Comparison of ENCODE assay signal across 26 mouse cellular contexts in the genomic region with DNA sequence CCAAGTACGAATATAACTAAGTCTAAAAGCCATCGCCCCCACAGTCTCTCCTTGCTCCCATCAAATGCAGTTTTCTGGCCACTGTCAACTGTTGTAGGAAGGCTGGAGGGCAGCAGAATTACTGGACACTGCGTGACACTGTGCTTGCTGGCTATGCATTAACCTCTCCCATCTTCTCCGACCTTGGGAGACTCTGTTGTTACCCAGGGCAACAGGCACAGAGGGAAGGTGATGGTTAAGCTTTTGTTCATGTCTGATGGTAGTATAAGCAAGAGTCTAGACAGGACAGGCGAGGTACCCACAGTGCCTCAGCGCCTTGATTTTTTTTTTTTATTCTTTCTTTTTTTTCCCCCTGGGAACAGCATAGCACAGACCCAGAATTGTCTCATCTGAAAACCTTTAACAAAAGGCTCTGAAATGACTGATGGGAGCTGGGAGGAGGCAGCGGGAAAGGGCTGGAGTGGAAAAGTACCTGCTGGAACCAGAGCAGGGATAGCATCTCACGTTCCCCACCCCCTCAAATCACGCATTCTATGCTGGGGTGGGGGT.
DNase-seq lines count a peak whose midpoint lies in the region; ATAC-seq lines count a peak whose summit lies in the region.
"Had no signal": no experiment of that assay in that cellular context is flagged by ENCODE, and none has a peak within 500 bp of the region (broad histone marks: within the 10 kb centered on the region; RNA-seq: fewer than 3 reads in every experiment).

No protein-coding gene starts in this region.

- ATAC-seq in forebrain, embryonic 13.5 days = peak; percentile 38; the same call in 1 of the 2 replicates
- no peak for ATAC-seq in forebrain, embryonic 12.5 days (ENCODE audit: low FRiP score)
- no peak for ATAC-seq in forebrain, embryonic 14.5 days
- ATAC-seq in midbrain, embryonic 14.5 days (ENCODE audit: low FRiP score, low TSS enrichment) = no peak
- no peak for ATAC-seq in megakaryocyte, adult 5-6 weeks (ENCODE audit: poor library complexity, severe bottlenecking)
- ATAC-seq: intestine, embryonic 16.5 days had no signal

- H3K4me3 ChIP-seq in forebrain, embryonic 13.5 days = no peak overlapping the region
- H3K4me3 ChIP-seq in forebrain, embryonic 12.5 days (replicated peaks) = no peak overlapping the region
- no peak overlapping the region for H3K4me3 ChIP-seq in forebrain, embryonic 14.5 days (ENCODE audit: low read depth, low read length)
- H3K4me3 ChIP-seq in midbrain, embryonic 14.5 days (replicated peaks; ENCODE audit: low read depth, low read length) = no peak overlapping the region
- H3K4me3 ChIP-seq: embryonic facial prominence, embryonic 15.5 days; heart, embryonic 12.5 days; hindbrain, embryonic 15.5 days; kidney, embryonic 15.5 days; left cerebral cortex, adult 2 months; liver, embryonic 15.5 days; lung, embryonic 15.5 days; neural tube, embryonic 12.5 days had no signal

- peak; percentile 79 for DNase-seq in R1 (ENCODE audit: low read depth, low spot score)
- DNase-seq in forebrain, embryonic 14.5 days (ENCODE audit: low spot score) = no peak
- no peak for DNase-seq in midbrain, embryonic 14.5 days
- no peak for DNase-seq in frontal cortex, postnatal 25 days (ENCODE audit: low spot score in 2 of 2)
- DNase-seq in cerebellum, postnatal 14 days = no peak
- DNase-seq: adrenal gland, adult 2 months; cerebellum, adult 18-20 months; cerebellum, postnatal 25 days; embryo, embryonic 11 days; gastrocnemius, postnatal 14 days; heart, adult 11 months; heart, postnatal 10 days; lung, postnatal 36 days; thymus, postnatal 25 days had no signal

- no peak overlapping the region for H3K4me2 ChIP-seq in forebrain, embryonic 13.5 days
- no peak overlapping the region for H3K4me2 ChIP-seq in forebrain, embryonic 12.5 days
- H3K4me2 ChIP-seq in forebrain, embryonic 14.5 days (ENCODE audit: low read length) = no peak overlapping the region
- no peak overlapping the region for H3K4me2 ChIP-seq in midbrain, embryonic 14.5 days (ENCODE audit: low read length)
- H3K4me2 ChIP-seq: embryonic facial prominence, embryonic 15.5 days; heart, embryonic 12.5 days; hindbrain, embryonic 15.5 days; kidney, embryonic 15.5 days; liver, embryonic 15.5 days; lung, embryonic 15.5 days; neural tube, embryonic 12.5 days had no signal

- H3K27me3 ChIP-seq in forebrain, embryonic 13.5 days = no peaks in the 10 kb centered on the region
- H3K27me3 ChIP-seq in forebrain, embryonic 12.5 days = no peaks in the 10 kb centered on the region
- no peaks in the 10 kb centered on the region for H3K27me3 ChIP-seq in forebrain, embryonic 14.5 days (replicated peaks; ENCODE audit: control insufficient read depth, insufficient read depth, low read length)
- no peaks in the 10 kb centered on the region for H3K27me3 ChIP-seq in midbrain, embryonic 14.5 days (ENCODE audit: control insufficient read depth, insufficient read depth, low read length)
- H3K27me3 ChIP-seq: embryonic facial prominence, embryonic 15.5 days; hindbrain, embryonic 15.5 days; liver, embryonic 15.5 days; lung, embryonic 15.5 days; neural tube, embryonic 12.5 days had no signal

- H3K4me1 ChIP-seq in forebrain, embryonic 13.5 days = peaks cover 16% of the 10 kb centered on the region
- H3K4me1 ChIP-seq in forebrain, embryonic 12.5 days = peaks cover 16% of the 10 kb centered on the region
- peaks cover 8% of the 10 kb centered on the region for H3K4me1 ChIP-seq in forebrain, embryonic 14.5 days (ENCODE audit: control insufficient read depth, insufficient read depth, low read length)
- peaks cover 16% of the 10 kb centered on the region for H3K4me1 ChIP-seq in midbrain, embryonic 14.5 days (ENCODE audit: control insufficient read depth, insufficient read depth, low read length)
- H3K4me1 ChIP-seq: embryonic facial prominence, embryonic 15.5 days; kidney, embryonic 15.5 days; liver, embryonic 15.5 days; lung, embryonic 15.5 days had no signal

- H3K36me3 ChIP-seq in forebrain, embryonic 13.5 days (ENCODE audit: poor library complexity, severe bottlenecking) = no peaks in the 10 kb centered on the region
- H3K36me3 ChIP-seq in forebrain, embryonic 12.5 days (replicated peaks) = no peaks in the 10 kb centered on the region
- no peaks in the 10 kb centered on the region for H3K36me3 ChIP-seq in forebrain, embryonic 14.5 days (ENCODE audit: control insufficient read depth, insufficient read depth, low read length)
- no peaks in the 10 kb centered on the region for H3K36me3 ChIP-seq in midbrain, embryonic 14.5 days (ENCODE audit: control insufficient read depth, insufficient read depth, low read length)
- H3K36me3 ChIP-seq: embryonic facial prominence, embryonic 15.5 days; heart, embryonic 12.5 days; hindbrain, embryonic 15.5 days; kidney, embryonic 15.5 days; liver, embryonic 15.5 days; lung, embryonic 15.5 days; neural tube, embryonic 12.5 days had no signal

- no peak overlapping the region for H3K9ac ChIP-seq in forebrain, embryonic 13.5 days
- H3K9ac ChIP-seq in forebrain, embryonic 12.5 days = no peak overlapping the region
- H3K9ac ChIP-seq in forebrain, embryonic 14.5 days (ENCODE audit: low read length) = no peak overlapping the region
- H3K9ac ChIP-seq in midbrain, embryonic 14.5 days (replicated peaks; ENCODE audit: low read length) = no peak overlapping the region
- H3K9ac ChIP-seq: embryonic facial prominence, embryonic 15.5 days; heart, embryonic 12.5 days; hindbrain, embryonic 15.5 days; kidney, embryonic 15.5 days; liver, embryonic 15.5 days; lung, embryonic 15.5 days; neural tube, embryonic 12.5 days had no signal

- 54% methylated on average over 9 of the region's 9 CpGs for WGBS in forebrain, embryonic 13.5 days
- WGBS in forebrain, embryonic 12.5 days = 59% methylated on average over 9 of the region's 9 CpGs
- 50% methylated on average over 9 of the region's 9 CpGs for WGBS in forebrain, embryonic 14.5 days
- 45% methylated on average over 9 of the region's 9 CpGs for WGBS in midbrain, embryonic 14.5 days

- no peaks in the 10 kb centered on the region for H3K9me3 ChIP-seq in forebrain, embryonic 13.5 days (replicated peaks)
- H3K9me3 ChIP-seq in forebrain, embryonic 12.5 days = no peaks in the 10 kb centered on the region
- no peaks in the 10 kb centered on the region for H3K9me3 ChIP-seq in forebrain, embryonic 14.5 days (replicated peaks; ENCODE audit: control insufficient read depth, low read length)
- no peaks in the 10 kb centered on the region for H3K9me3 ChIP-seq in midbrain, embryonic 14.5 days (ENCODE audit: control insufficient read depth, low read length)
- H3K9me3 ChIP-seq: embryonic facial prominence, embryonic 15.5 days; heart, embryonic 12.5 days; hindbrain, embryonic 15.5 days; kidney, embryonic 15.5 days; liver, embryonic 15.5 days; lung, embryonic 15.5 days; neural tube, embryonic 12.5 days had no signal

- peak overlapping the region; percentile 31; the same call in 1 of the 2 replicates for H3K27ac ChIP-seq in forebrain, embryonic 13.5 days
- H3K27ac ChIP-seq in forebrain, embryonic 12.5 days = no peak overlapping the region
- H3K27ac ChIP-seq in forebrain, embryonic 14.5 days (ENCODE audit: low read depth, low read length) = peak overlapping the region; percentile 36; the same call in 1 of the 2 replicates
- H3K27ac ChIP-seq in midbrain, embryonic 14.5 days (replicated peaks; ENCODE audit: low read depth, low read length) = peak overlapping the region; percentile 1; the same call in 1 of the 2 replicates
- H3K27ac ChIP-seq: embryonic facial prominence, embryonic 15.5 days; hindbrain, embryonic 15.5 days; kidney, embryonic 15.5 days; left cerebral cortex, adult 2 months; liver, embryonic 15.5 days; lung, embryonic 15.5 days; neural tube, embryonic 12.5 days had no signal
